Mouse (Mus musculus): ENCODE results near the gene Asl. TPM values are rescaled to one million over a fixed set of nuclear protein-coding genes. Genes with fewer than 3 reads are reported as not detected.

Gene Asl
- polyA plus RNA-seq (2014; fragmentation: Nextera tagmentation; extraction: Ambion mirVana), result 36.9 and 38.2 TPM in 2 replicates

- Histone ChIP-seq H3K36me3 (ENCODE audit: control insufficient read depth, insufficient read depth, low read length) (no peaks in the 10 kb centered on the region), H3K9ac (ENCODE audit: low read length) (peak within 1 kb of the TSS; percentile 86), H3K4me1 (ENCODE audit: control insufficient read depth, insufficient read depth, low read length) (no peaks in the 10 kb centered on the region; the same call in 1 of the 2 replicates), H3K27me3 (replicated peaks; ENCODE audit: control insufficient read depth, insufficient read depth, low read length) (0 out of 2 replicates have a peak, but pooled peaks cover 2% of the 10 kb centered on the region), H3K9me3 (replicated peaks; ENCODE audit: control insufficient read depth, low read length) (no peaks in the 10 kb centered on the region), H3K4me3 (ENCODE audit: low read depth, low read length) (peak within 1 kb of the TSS; percentile 72), H3K4me2 (ENCODE audit: low read length) (peak within 1 kb of the TSS; percentile 85), H3K27ac (ENCODE audit: low read depth, low read length) (peak within 1 kb of the TSS; percentile 92)
- ATAC-seq, result peak; percentile 89
- peak; percentile 88 for DNase-seq (ENCODE audit: low spot score)
- WGBS, result 3% methylated on average over 50 of the region's 51 CpGs
Measured at GRCm38 (mm10) chr5:130029142-130029897, at the start of gene Asl, which contains the start of gene Crcp. Gene Asl (minus strand): TSS chr5:130029247. Gene Crcp (plus strand): TSS chr5:130029290.

DNA sequence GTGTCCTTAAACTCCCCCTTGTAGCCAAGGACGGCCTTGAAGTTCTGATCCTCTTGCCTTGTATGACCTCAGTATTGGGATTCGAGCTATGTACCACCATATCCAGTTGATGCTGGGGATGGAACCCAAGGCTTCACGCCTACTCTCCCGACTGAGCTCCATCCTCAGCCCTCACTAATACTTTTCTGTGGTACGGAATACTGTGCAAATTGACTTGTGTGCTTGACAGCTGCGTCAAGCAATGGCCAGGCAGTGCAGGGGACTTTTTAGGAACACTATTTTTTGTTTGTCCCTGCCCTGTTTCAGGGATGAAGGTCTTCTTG, 49.7 kb upstream of the Asl start:
- DNase-seq (ENCODE audit: low spot score) (no peak), ATAC-seq (peak; percentile 33; the same call in 1 of the 2 replicates)
- H3K4me2 ChIP-seq (ENCODE audit: low read length), result peak overlapping the region; percentile 73
- peak overlapping the region; percentile 77 for H3K4me3 ChIP-seq (ENCODE audit: low read depth, low read length)
- no peaks in the 10 kb centered on the region for H3K27me3 ChIP-seq (replicated peaks; ENCODE audit: control insufficient read depth, insufficient read depth, low read length)
- no peaks in the 10 kb centered on the region for H3K9me3 ChIP-seq (replicated peaks; ENCODE audit: control insufficient read depth, low read length)
- no peaks in the 10 kb centered on the region for H3K36me3 ChIP-seq (ENCODE audit: control insufficient read depth, insufficient read depth, low read length)
- peaks cover 3% of the 10 kb centered on the region; the same call in 1 of the 2 replicates for H3K4me1 ChIP-seq (ENCODE audit: control insufficient read depth, insufficient read depth, low read length)
- WGBS, result 38% methylated on average over 6 of the region's 6 CpGs
- H3K9ac ChIP-seq (ENCODE audit: low read length), result peak overlapping the region; percentile 89
- H3K27ac ChIP-seq (ENCODE audit: low read depth, low read length), result no peak overlapping the region

DNA sequence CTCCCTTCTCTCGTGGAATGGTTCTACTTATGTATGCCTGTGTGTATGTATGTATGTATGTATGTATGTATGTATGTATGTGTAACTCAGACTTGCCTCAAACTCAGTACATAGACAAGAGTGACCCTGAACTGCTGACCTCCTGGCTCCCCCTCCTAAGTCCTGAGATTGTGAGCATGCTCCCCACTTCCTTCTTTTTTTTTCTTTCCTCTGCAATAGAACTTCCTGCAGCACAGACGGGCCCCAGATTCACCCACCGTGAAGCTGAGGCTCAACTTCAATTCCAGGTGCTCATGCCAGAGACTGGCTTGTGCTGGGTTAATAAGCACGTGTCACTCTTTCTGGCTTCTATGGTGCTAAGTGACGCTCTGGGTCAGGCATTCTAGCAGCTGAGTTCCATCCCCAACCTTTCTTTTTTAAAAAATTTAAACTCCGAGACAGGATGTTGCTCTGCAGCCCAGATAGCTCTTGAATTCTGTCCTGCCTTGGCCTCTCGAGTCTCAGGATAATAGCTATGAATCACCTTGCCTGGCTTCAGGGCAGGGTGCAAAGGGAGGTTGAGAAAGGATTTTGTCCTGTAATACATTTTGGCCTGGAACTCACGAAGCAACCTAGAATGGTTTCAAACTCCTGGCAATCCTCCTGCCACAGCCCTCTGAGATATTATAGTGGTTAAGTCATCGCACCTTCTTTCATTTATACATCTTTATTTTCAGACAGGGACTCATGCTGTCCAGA, 49.2 kb upstream of the Asl start:
- no peak for ATAC-seq

GRCm38 (mm10) chr5:130076396-130076795, 47.3 kb upstream of the Asl start:
- no peaks in the 10 kb centered on the region for H3K9me3 ChIP-seq (replicated peaks; ENCODE audit: control insufficient read depth, low read length)
- peaks cover 3% of the 10 kb centered on the region; the same call in 1 of the 2 replicates for H3K4me1 ChIP-seq (ENCODE audit: control insufficient read depth, insufficient read depth, low read length)
- DNase-seq (ENCODE audit: low spot score) (no peak), ATAC-seq (no peak)
- no peak overlapping the region for H3K4me3 ChIP-seq (ENCODE audit: low read depth, low read length)
- 64% methylated on average over 6 of the region's 6 CpGs for WGBS
- H3K9ac ChIP-seq (ENCODE audit: low read length), result no peak overlapping the region
- no peaks in the 10 kb centered on the region for H3K27me3 ChIP-seq (replicated peaks; ENCODE audit: control insufficient read depth, insufficient read depth, low read length)
- no peak overlapping the region for H3K27ac ChIP-seq (ENCODE audit: low read depth, low read length)
- H3K4me2 ChIP-seq (ENCODE audit: low read length), result no peak overlapping the region
- no peaks in the 10 kb centered on the region for H3K36me3 ChIP-seq (ENCODE audit: control insufficient read depth, insufficient read depth, low read length)

More for the DNA sequence above, 49.2 kb upstream of the Asl start:
- Histone ChIP-seq H3K27ac (ENCODE audit: low read depth, low read length) (no peak overlapping the region), H3K9me3 (replicated peaks; ENCODE audit: control insufficient read depth, low read length) (no peaks in the 10 kb centered on the region), H3K4me3 (ENCODE audit: low read depth, low read length) (no peak overlapping the region), H3K9ac (ENCODE audit: low read length) (no peak overlapping the region; the same call in 1 of the 2 replicates), H3K4me2 (ENCODE audit: low read length) (no peak overlapping the region), H3K27me3 (replicated peaks; ENCODE audit: control insufficient read depth, insufficient read depth, low read length) (no peaks in the 10 kb centered on the region), H3K36me3 (ENCODE audit: control insufficient read depth, insufficient read depth, low read length) (no peaks in the 10 kb centered on the region), H3K4me1 (ENCODE audit: control insufficient read depth, insufficient read depth, low read length) (peaks cover 3% of the 10 kb centered on the region; the same call in 1 of the 2 replicates)
- DNase-seq (ENCODE audit: low spot score), result no peak
- 87% methylated on average over 9 of the region's 9 CpGs for WGBS

- Histone ChIP-seq H3K4me3 (ENCODE audit: low read depth, low read length) (no peak overlapping the region), H3K4me1 (ENCODE audit: control insufficient read depth, insufficient read depth, low read length) (peaks cover 3% of the 10 kb centered on the region; the same call in 1 of the 2 replicates), H3K27me3 (replicated peaks; ENCODE audit: control insufficient read depth, insufficient read depth, low read length) (no peaks in the 10 kb centered on the region), H3K9me3 (replicated peaks; ENCODE audit: control insufficient read depth, low read length) (no peaks in the 10 kb centered on the region), H3K36me3 (ENCODE audit: control insufficient read depth, insufficient read depth, low read length) (no peaks in the 10 kb centered on the region), H3K27ac (ENCODE audit: low read depth, low read length) (no peak overlapping the region), H3K4me2 (ENCODE audit: low read length) (no peak overlapping the region), H3K9ac (ENCODE audit: low read length) (no peak overlapping the region)
- ATAC-seq, result no peak
- WGBS, result 70% methylated on average over 6 of the region's 6 CpGs
- DNase-seq (ENCODE audit: low spot score), result no peak
Measured at GRCm38 (mm10) chr5:130074491-130074890, 45.4 kb upstream of the Asl start.

GRCm38 (mm10) chr5:130073026-130073425, 44.0 kb upstream of the Asl start, which contains the start of gene Tpst1:
Gene Tpst1 (plus strand): TSS chr5:130073326.
- Histone ChIP-seq H3K27ac (ENCODE audit: low read depth, low read length) (no peak within 1 kb of the TSS), H3K4me2 (ENCODE audit: low read length) (no peak within 1 kb of the TSS), H3K9ac (ENCODE audit: low read length) (no peak within 1 kb of the TSS), H3K36me3 (ENCODE audit: control insufficient read depth, insufficient read depth, low read length) (no peaks in the 10 kb centered on the region), H3K27me3 (replicated peaks; ENCODE audit: control insufficient read depth, insufficient read depth, low read length) (no peaks in the 10 kb centered on the region), H3K4me3 (ENCODE audit: low read depth, low read length) (no peak within 1 kb of the TSS), H3K9me3 (replicated peaks; ENCODE audit: control insufficient read depth, low read length) (no peaks in the 10 kb centered on the region), H3K4me1 (ENCODE audit: control insufficient read depth, insufficient read depth, low read length) (no peaks in the 10 kb centered on the region)
- ATAC-seq (no peak), DNase-seq (ENCODE audit: low spot score) (no peak)
- WGBS, result 89% methylated on average over 6 of the region's 6 CpGs

DNA sequence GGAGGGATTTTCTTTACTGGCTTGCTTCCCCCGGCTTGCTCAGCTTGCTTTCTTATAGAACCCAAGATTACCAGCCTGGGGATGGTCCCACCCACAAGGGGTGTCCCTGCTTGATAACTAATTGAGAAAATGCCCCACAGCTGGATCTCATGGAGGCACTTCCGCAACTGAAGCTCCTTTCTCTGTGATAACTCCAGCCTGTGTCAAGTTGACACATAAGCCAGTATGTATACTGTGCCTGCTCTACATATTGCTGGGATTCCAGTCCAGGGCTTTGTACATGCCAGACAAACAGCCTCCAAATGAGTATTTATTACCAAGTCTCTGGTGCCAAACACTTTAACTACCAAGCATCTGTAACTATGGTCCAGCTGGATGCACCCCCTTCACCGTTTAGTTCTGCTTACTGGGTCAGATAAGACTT, 38.8 kb upstream of the Asl start:
- H3K9ac ChIP-seq (ENCODE audit: low read length), result no peak overlapping the region
- H3K4me1 ChIP-seq (ENCODE audit: control insufficient read depth, insufficient read depth, low read length), result no peaks in the 10 kb centered on the region
- no peaks in the 10 kb centered on the region for H3K36me3 ChIP-seq (ENCODE audit: control insufficient read depth, insufficient read depth, low read length)
- no peaks in the 10 kb centered on the region for H3K9me3 ChIP-seq (replicated peaks; ENCODE audit: control insufficient read depth, low read length)
- H3K4me3 ChIP-seq (ENCODE audit: low read depth, low read length), result no peak overlapping the region
- WGBS, result 74% methylated on average over 3 of the region's 3 CpGs
- no peak overlapping the region for H3K27ac ChIP-seq (ENCODE audit: low read depth, low read length)
- H3K4me2 ChIP-seq (ENCODE audit: low read length), result no peak overlapping the region
- ATAC-seq (no peak), DNase-seq (ENCODE audit: low spot score) (no peak)
- H3K27me3 ChIP-seq (replicated peaks; ENCODE audit: control insufficient read depth, insufficient read depth, low read length), result no peaks in the 10 kb centered on the region

GRCm38 (mm10) chr5:130065579-130065978, 36.5 kb upstream of the Asl start:
- Histone ChIP-seq H3K4me1 (ENCODE audit: control insufficient read depth, insufficient read depth, low read length) (no peaks in the 10 kb centered on the region), H3K27ac (ENCODE audit: low read depth, low read length) (no peak overlapping the region), H3K27me3 (replicated peaks; ENCODE audit: control insufficient read depth, insufficient read depth, low read length) (no peaks in the 10 kb centered on the region), H3K4me3 (ENCODE audit: low read depth, low read length) (no peak overlapping the region), H3K9me3 (replicated peaks; ENCODE audit: control insufficient read depth, low read length) (no peaks in the 10 kb centered on the region), H3K36me3 (ENCODE audit: control insufficient read depth, insufficient read depth, low read length) (peaks cover 7% of the 10 kb centered on the region), H3K4me2 (ENCODE audit: low read length) (no peak overlapping the region), H3K9ac (ENCODE audit: low read length) (no peak overlapping the region)
- WGBS, result 93% methylated on average over 1 of the region's 1 CpGs
- ATAC-seq (no peak), DNase-seq (ENCODE audit: low spot score) (no peak)
